Mouse (Mus musculus) liver (tissue): ENCODE measurements around the gene Dhh.

Experiments used
- DNase-seq: peaks from one replicate; pipeline ENCODE4 v3.0.0-alpha.2; 2020; ENCODE audit warnings: mixed read lengths

Gene Dhh

GRCm38 (mm10) chr15:98914903-98915302 lies 16.6 kb upstream of the Dhh start:
- no peak for DNase-seq

GRCm38 (mm10) chr15:98904692-98905091 lies 6.4 kb upstream of the Dhh start:
- DNase-seq = peak; percentile 56

DNA sequence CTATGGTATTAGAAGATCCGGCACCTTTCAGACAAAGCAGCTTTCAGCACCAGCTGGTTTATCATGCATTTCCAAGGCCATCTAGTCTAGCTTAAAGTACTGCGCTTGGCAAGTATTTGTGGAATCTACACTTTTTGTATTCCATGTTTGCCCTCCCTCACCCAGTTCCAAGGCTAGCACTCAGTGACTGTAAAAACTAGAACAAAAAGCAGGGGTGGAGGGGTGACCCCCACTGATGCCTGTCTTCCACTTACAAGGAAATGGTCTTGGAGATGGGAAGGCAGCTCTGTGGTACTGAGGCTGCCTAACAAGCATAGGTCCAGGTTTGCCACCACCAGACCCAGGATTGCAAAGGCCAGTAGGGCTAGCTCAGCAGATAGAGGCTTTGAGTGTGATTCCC lies 4.3 kb upstream of the Dhh start:
- DNase-seq = no peak

DNA sequence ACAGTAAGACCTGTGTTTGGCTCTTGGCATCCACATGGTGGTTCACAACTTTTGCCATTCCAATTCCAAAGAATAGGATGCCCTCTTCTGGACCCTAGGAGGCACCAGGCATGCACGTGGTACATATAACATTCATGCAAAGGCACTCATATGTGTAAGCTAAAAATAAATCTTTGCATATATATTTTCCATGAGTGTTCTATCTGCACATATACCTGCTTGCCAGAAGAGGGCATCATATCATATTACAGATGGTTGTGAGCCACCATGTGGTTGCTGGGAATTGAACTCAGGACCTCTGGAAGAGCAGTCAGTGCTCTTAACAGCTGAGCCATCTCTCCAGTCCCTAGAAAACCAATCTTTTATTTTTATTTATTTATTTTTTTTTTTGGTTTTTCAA lies 3.2 kb upstream of the Dhh start:
- DNase-seq = no peak

GRCm38 (mm10) chr15:98897495-98897894 lies 845 bp downstream of the Dhh start:
- DNase-seq = no peak

DNA sequence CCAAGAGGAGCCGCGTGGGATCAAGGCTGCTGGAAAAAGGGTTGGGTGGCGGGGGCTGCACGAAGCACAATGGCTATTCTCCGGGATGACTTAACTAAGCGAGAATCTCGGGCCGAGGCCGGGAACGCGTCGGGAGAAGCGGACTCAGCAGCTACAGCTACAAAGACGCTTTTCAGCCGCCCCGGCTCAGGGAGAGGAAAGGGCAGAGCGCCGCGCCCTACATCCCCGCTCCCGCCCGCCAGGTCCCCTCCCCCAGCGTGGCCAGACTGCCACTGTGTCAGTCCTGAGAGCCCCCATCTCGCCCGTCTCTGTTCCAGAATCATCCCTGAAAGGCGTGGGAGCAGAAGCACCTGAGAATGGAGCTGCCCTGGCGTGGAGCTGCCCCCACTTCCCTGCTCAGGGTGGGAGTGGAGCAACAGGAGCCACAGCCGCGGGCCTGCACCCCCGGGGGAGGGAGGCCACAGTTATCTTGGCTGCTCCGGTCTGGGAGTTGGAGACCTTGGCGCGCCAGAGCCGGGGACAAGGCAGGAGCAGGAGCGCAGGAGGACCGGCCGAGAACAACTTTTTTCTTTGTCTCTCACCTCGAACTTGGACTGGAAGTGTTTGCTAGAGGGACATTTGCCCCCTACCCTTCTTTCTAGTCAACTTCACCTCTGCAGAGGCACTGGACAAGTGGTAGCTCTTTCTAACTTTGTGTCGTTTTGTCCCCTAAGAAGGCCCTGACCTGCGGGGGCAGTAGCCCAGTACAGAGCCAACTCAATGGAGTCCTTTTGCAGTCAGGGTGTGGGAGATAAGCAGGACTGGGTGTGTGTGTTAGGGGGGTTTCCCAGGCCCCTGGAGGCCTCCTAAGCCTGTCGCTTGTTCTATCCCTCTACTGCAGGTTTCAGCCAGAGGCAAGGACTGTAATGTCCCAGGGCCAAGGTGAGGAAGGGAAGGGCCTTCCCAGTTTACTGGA lies 2.4 kb downstream of the Dhh start:
- DNase-seq = peak; percentile 32

GRCm38 (mm10) chr15:98894746-98895634 lies 3.4 kb downstream of the Dhh start:
- no peak for DNase-seq

GRCm38 (mm10) chr15:98893940-98894745 lies 4.2 kb downstream of the Dhh start, which contains the start of gene Rhebl1:
Gene Rhebl1, minus strand, starts transcription at chr15:98894540.
- DNase-seq = no peak

DNA sequence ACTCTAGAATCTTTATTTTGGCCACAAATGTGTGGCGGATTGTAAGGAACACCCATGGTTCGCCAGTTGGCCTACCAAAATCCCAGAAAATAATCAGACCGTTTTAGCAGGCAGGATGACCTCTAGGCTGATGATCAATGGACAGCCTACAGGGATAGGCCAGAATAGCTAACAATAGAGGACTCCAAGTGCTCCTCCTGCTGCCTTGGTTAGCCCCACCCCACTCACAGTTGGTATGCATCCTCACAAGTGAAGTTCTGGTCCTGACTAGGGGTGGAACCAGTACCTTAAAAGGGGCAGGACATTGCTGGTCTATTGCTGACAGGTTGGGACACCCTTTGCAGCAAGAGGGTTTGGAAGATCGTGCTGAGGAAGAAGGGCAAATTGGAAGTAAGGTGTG lies 5.3 kb downstream of the Dhh start:
- no peak for DNase-seq

GRCm38 (mm10) chr15:98891907-98892606 lies 6.3 kb downstream of the Dhh start:
- DNase-seq = peak; percentile 55

- DNase-seq = no peak
Observed at GRCm38 (mm10) chr15:98891198-98891742, 7.1 kb downstream of the Dhh start.

GRCm38 (mm10) chr15:98887526-98887925 lies 10.8 kb downstream of the Dhh start:
- DNase-seq = no peak

DNA sequence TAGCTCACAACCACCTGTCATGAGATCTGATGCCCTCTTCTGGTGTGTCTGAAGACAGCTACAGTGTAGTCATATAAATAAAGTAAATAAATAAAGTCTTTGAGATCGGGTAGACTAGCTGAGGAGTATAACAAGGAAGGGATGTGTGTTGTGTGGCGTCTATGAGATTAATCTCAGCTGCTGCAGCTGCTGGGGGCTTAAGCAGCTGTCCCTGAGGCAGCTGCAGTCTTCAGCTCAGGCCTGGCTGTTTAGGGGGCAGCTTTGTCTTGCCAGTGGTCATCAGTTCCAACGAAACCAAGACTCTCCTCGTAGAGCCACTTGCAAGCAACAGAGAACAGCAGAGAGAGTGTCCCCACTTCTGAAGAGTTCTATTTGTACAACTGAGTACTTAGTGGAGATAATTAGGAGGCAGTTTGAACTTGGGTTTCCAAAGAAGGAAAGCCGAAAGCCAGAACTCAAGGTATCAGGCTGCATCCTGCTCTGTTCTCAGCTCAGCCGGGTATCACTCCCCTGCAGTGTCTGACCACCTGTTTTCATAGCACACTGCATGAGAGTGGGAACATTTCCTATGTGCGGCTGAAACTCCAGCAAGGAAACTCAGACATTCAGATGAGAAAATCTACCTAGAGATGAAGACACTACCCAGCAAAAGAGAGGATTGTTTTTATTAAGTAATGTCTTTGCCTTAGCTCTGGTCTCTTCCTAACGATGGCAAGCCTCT lies 11.5 kb downstream of the Dhh start:
- no peak for DNase-seq

DNA sequence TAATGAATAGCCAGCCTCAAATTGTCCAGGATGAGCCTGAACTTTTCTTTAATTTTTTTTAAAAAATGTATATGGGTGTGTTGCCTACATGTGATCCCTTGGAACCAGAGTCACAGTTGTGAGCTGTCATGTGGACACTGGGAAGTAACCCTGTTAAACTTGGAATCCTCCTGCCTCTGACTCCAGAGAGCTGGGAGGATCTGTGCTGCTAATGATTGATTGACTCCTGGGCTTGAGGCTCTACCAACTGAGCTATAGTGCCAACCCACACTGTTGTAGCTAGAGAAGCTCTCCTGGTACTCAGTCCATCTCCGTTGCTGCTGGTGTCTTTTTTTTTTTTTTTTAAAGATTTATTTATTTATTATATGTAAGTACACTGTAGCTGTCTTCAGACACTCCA lies 14.2 kb downstream of the Dhh start:
- no peak for DNase-seq

- no peak for DNase-seq
Observed at GRCm38 (mm10) chr15:98883661-98884060, 14.7 kb downstream of the Dhh start.

GRCm38 (mm10) chr15:98881656-98882008 lies 16.7 kb downstream of the Dhh start:
- no peak for DNase-seq

DNA sequence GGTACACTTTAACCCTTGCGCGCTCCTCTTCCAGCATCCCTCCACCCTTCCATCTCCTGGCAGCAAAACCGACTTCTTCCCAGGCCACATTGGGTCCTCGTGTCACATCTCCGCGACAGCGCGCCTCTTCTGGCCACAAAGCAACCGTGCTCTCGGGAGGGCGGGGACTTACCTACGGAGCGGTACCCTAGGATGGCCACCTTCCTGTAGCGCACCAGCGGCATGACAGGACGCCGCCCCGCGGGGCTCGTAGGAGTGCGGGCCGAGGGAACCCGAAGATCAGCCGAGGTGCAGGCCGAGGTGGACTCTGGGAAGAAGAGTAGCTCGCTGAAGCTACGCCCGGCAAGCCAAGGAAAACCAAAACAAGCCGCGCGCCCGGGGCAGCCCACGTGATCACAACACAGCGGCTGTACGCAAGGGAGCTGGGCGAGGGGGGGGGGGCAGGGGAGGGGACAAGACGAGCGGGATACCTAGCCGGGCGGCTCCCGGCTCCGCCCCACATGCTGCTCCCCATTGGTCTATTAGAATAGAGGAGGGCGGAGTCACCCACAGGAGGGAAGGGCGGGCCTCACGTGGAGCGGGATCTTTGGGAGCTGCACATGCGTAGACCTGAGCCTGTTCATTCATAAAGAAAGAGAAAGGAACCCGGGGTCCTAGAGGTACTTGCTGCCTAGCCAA lies 17.2 kb downstream of the Dhh start:
- peak; percentile 98 for DNase-seq

GRCm38 (mm10) chr15:98877331-98877730 lies 21.0 kb downstream of the Dhh start:
- peak; percentile 73 for DNase-seq

GRCm38 (mm10) chr15:98871916-98872888 lies 26.1 kb downstream of the Dhh start:
- DNase-seq = peak; percentile 94
